Mouse (Mus musculus) liver, embryonic 18 days (tissue): ENCODE data around the gene Efna1. TPM values are rescaled to one million over a fixed set of nuclear protein-coding genes. Genes with fewer than 3 reads are reported as not detected.

Source experiments
- polyA plus RNA-seq: library from polyadenylated mRNA; depleted of rRNA; stranded (reverse); fragments of >200 nt; gene quantifications from 2 replicates; pipeline ENCODE4 v1.2.3, GENCODE M21; 2012; rRNA removed

The Efna1 gene
- polyA plus RNA-seq, result 25.1 and 26.2 TPM in 2 replicates

DNA sequence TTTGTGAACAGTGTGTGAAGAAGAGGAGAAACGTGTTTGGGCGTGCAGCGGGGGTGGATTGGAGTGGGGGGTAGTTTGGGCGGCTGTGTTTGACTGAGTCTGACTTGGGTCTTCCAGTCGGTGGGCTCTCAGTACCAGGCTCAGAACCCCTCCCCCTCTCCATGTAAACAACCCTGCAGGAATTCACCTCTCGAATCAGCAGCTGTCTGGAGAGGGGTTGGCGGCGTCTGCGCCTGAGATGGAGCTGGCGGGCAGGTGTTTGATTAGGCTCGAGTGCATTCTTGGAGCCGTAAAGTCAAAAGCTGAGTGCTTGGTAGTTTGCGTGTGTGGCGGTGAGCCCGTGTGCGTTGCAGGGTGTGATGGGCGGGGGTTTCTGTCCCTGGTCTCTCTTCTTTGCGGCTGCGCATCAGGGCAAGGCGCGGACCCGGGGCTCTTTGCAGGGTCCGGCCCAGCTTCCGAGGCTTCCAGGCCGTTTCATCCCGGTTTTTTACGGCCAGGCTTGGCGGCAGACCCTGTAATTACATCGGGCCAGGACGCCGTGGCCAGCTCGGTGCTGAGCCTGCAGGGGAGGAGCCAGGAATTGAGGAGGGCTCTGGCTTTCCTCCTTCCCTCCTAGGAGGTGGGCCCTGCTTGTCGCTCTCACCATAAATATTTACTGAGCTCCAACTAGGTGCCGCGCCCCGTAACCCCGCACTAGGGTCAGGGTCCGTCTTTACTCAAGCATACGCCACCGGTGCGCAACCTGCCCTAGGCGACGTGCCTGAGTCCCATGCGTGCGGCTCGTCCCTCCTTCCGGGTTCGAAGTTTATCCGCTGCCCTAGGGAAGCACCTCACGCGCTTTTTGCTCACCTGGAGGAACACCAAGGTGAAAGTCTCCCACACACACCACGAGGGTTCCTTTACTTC, at the start of gene Efna1:
Efna1 (minus strand) TSS at position 537 of the 906 bp plus-strand sequence.

DNA sequence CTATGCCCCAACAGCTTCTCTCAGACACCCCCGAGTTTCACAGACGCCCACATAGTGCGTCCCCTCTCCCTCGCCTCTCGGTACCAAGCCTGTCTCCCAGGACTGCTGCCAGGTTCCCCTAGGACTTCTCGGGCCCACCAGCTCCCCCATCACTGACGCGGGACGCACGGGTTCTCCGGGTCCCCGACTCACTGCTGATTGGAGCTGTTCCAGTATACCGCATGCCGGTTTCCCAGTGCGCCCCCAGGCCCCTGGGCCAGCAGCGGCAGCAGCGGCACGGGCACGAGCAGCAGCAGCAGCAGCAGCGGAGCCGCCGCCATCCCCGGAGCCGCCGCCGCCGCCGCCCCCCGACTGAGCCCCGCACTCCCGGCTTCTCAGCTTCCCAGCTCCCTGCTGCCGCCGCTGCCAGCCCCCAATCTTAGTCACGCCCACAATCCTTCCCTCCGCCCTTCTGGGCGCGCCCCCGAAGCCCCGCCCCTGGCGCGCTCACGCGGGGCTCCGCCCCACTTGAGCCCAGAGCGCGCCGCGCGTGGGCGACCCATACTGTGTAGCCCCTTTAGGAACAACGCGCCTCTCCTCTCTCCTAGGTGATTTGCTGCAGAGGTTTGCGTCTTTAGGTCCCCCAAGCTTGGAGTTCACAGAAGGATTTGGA, 41.7 kb upstream of the Efna1 start, which contains the start of gene Efna3:
Efna3 (minus strand) TSS at position 452 of the 652 bp plus-strand sequence.

DNA sequence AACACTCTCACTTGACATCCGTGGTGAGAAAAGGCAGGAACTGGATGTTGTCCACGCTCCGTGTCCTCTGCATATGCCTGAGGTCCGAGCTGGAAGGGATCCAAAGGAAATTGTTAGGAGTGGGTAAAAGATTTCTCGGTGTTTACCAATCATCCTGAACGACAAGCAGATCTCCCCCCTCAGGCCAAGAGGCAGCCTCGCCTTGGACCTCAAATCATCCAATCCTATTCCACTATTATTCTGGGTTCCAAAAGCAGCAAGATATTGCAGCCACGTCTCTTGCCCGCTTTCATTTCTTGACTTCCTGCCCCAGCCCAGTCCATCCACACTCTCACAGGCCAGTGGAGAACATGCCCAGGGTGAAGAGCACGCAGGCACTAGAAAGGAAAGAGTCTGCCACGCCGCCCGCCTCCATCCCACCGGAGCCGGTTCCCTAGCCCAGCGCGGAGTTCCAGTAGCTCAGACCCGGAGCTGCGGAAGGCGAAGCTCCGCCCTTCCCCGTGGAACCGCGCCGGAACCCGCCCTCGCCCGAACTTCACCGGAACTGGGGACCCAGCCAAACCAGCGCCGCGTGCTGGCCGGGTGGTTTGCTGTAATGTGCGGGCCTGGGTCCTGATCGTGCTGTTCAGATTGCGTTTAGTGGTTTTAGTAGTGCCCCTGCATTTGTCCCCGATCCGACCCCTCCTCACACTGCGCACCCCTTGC, 10.7 kb downstream of the Efna1 start, which contains the start of gene Slc50a1:
Slc50a1 (minus strand) TSS at position 520 of the 705 bp plus-strand sequence.

DNA sequence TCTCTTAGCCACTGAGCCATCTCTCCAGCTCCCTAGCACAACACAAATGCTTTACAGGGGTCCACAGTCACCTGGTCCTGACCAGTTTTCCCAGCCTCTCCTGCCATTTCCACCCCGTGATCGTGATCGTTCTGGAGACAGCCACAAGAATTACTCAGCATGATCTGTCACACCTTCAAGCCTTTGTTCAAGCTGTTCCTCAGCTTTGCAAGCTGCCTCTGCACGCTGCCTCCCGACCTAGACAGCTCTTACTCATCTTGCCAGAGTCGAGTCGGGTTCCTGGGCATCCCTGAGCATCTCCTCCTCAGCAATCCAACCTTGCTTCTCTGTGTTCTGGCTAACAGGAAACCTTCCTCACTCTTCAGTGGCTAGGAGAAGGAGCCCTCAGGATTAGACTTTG, 21.9 kb downstream of the Efna1 start, which contains the start of gene Dpm3:
Dpm3 (plus strand) TSS at position 283 of the 400 bp plus-strand sequence.

DNA sequence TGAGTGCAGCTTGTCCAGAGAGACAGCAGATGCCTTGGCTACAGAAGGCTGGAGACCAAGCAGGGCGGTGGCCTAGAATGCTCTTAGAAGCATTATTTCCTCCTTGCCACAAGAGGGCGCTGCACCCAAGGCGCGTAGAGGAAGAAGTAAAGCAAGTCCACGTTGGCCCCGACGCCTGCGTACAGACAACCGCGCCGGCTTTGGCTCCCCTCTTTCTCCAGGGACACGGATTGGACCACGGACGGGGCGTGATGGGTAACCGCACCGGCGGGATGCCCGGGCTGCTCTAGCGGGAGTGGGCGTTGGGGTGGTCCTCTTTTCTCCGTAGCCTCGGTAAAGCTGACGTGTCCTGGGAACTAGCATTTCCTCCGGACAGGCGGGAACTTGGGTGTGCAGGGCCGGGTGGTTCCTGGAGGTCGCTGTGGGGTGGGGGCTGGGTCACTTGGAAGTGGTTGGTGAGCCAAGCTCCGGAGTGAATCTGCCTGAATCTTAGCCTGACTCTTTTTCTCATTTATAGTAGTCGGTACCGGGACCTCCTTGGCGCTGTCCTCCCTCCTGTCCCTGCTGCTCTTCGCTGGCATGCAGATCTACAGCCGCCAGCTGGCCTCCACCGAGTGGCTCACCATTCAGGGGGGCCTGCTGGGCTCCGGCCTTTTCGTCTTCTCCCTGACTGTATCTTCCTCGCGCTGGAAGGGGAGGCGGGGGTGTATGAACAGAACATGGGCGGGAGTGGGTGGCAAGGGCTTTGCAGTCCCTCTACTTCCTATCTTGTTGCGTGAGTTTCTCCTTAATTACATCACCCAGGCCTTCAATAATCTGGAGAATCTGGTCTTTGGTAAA, 34.5 kb downstream of the Efna1 start, which contains the start of gene Trim46:
Trim46 (minus strand) TSS at position 49 of the 840 bp plus-strand sequence.

DNA sequence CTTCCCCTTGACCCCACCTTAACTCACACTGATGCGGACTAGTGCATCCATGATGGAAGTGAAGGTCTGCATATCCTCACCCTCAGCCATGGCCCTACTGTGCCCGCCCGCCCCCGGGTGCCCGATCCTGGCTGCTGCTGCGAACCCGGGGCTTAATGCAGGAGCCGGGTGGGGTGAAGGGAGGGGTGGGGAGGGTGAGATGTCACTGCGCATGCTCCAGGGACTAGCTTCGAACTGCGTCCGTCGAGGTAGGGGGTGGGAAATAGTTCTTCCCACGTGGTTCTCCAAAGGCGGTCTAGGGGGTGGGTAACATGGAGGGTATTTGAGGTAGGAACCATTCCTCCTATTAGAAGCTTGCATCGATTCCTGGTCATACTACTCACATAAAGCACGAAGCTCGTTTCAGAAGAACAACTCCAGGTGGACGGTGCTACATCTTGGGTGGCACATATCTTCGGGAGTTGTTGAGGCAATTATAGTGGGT, 35.2 kb downstream of the Efna1 start, which contains the start of gene Krtcap2:
Krtcap2 (plus strand) TSS at position 279 of the 484 bp plus-strand sequence.

DNA sequence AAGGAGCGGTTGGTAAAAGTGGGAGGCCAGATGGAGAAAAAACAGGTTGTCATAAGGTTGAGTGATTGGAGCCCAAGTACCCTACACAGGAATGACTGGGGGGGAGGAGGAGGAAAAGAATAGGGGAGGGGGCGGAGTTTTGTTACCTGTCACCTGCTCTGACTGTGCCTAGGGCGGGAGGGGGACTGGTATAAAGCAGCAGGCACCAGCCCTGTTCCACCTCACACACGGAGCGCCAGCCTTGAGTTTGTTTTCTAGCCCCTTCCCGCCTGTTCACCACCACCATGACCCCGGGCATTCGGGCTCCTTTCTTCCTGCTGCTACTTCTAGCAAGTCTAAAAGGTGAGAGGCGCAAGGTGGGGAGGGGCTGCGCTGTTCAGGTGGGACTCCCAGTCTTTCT, 52.1 kb downstream of the Efna1 start, which contains the start of gene Muc1:
Muc1 (plus strand) TSS at position 222 of the 400 bp plus-strand sequence.

DNA sequence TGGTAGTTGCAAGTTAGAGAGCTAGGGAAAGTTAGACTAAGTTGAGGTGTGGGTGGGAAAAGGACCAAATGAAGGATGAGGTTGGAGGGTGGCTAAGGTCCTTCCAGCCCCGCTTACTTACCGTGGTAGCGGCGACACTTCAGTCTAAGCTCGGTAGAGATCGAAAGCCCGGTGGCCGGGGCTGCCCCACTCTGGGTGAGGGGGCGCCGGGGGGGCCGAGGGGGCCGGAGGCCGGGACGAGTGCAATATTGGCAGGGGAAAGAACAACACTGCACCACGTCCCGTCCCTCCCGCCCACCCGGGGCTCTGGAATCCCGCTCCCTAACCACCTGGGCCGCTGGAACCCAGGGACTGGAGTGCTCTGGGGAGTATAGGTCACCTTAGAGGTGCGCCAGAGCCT, 54.0 kb downstream of the Efna1 start, which contains the start of gene Mtx1:
Mtx1 (minus strand) TSS at position 189 of the 400 bp plus-strand sequence.

Other genes with a start within 250 kb of the Efna1 start
- gene Rusc1, start 187.8 kb downstream of the Efna1 start, polyA plus RNA-seq, result 3.9 and 4.8 TPM in 2 replicates
- gene Gm43738, start 180.0 kb downstream of the Efna1 start, polyA plus RNA-seq, result not detected in 2 replicates
- 280 and 373 TPM in 2 replicates for gene Fdps, start 179.2 kb downstream of the Efna1 start, polyA plus RNA-seq
- 90.2 and 91.0 TPM in 2 replicates for gene Pklr, start 145.0 kb downstream of the Efna1 start, polyA plus RNA-seq
- 0.14 and 0.19 TPM in 2 replicates for gene Hcn3, start 120.9 kb downstream of the Efna1 start, polyA plus RNA-seq
- gene Clk2, start 116.3 kb downstream of the Efna1 start, polyA plus RNA-seq, result 25.1 and 31.8 TPM in 2 replicates
- gene Scamp3, start 103.7 kb downstream of the Efna1 start, polyA plus RNA-seq, result 35.6 and 37.9 TPM in 2 replicates
- gene Fam189b, start 98.0 kb downstream of the Efna1 start, polyA plus RNA-seq, result 3.0 and 3.4 TPM in 2 replicates
- 23.4 and 23.5 TPM in 2 replicates for gene Gba, start 78.2 kb downstream of the Efna1 start, polyA plus RNA-seq
- gene Thbs3, start 66.0 kb downstream of the Efna1 start, polyA plus RNA-seq, result 2.4 and 2.5 TPM in 2 replicates
- 70.3 and 70.9 TPM in 2 replicates for gene Mtx1, start 54.1 kb downstream of the Efna1 start, polyA plus RNA-seq
- 0.36 and 0.37 TPM in 2 replicates for gene Muc1, start 52.1 kb downstream of the Efna1 start, polyA plus RNA-seq
- gene Krtcap2, start 35.2 kb downstream of the Efna1 start, polyA plus RNA-seq, result 44.5 and 46.2 TPM in 2 replicates
- 0.49 and 0.55 TPM in 2 replicates for gene Trim46, start 34.8 kb downstream of the Efna1 start, polyA plus RNA-seq
- gene Dpm3, start 21.8 kb downstream of the Efna1 start, polyA plus RNA-seq, result 129 and 153 TPM in 2 replicates
- 25.2 and 26.5 TPM in 2 replicates for gene Slc50a1, start 10.6 kb downstream of the Efna1 start, polyA plus RNA-seq
- 0.40 and 0.77 TPM in 2 replicates for gene Efna3, start 41.8 kb upstream of the Efna1 start, polyA plus RNA-seq
- 0.73 and 1.3 TPM in 2 replicates for gene Efna4, start 56.9 kb upstream of the Efna1 start, polyA plus RNA-seq
- gene Adam15, start 68.9 kb upstream of the Efna1 start, polyA plus RNA-seq, result 8.5 and 9.7 TPM in 2 replicates
- gene Dcst2, start 80.8 kb upstream of the Efna1 start, polyA plus RNA-seq, result 0.02 and 0.05 TPM in 2 replicates
- 0.10 and 0.13 TPM in 2 replicates for gene Dcst1, start 84.1 kb upstream of the Efna1 start, polyA plus RNA-seq
- 16.5 and 20.0 TPM in 2 replicates for gene Zbtb7b, start 113.6 kb upstream of the Efna1 start, polyA plus RNA-seq
- gene Lenep, start 121.7 kb upstream of the Efna1 start, polyA plus RNA-seq, result 0.32 and 0.68 TPM in 2 replicates
- gene Flad1, start 130.7 kb upstream of the Efna1 start, polyA plus RNA-seq, result 16.3 TPM in 2 replicates
- 76.7 and 83.7 TPM in 2 replicates for gene Cks1b, start 137.2 kb upstream of the Efna1 start, polyA plus RNA-seq
- gene Shc1, start 137.3 kb upstream of the Efna1 start, polyA plus RNA-seq, result 34.4 and 35.9 TPM in 2 replicates
- 14.6 and 14.8 TPM in 2 replicates for gene Pygo2, start 149.1 kb upstream of the Efna1 start, polyA plus RNA-seq
- gene Pbxip1, start 155.6 kb upstream of the Efna1 start, polyA plus RNA-seq, result 6.9 and 8.0 TPM in 2 replicates
- gene Pmvk, start 173.4 kb upstream of the Efna1 start, polyA plus RNA-seq, result 51.8 and 73.8 TPM in 2 replicates
- 0.06 and 0.07 TPM in 2 replicates for gene Kcnn3, start 239.0 kb upstream of the Efna1 start, polyA plus RNA-seq